Mouse (Mus musculus) urinary bladder, postnatal 0 days (tissue): ENCODE data around the gene Pcsk6. TPM values are rescaled to one million over a fixed set of nuclear protein-coding genes. Genes with fewer than 3 reads are reported as not detected.

Experiments
- polyA plus RNA-seq: library from polyadenylated mRNA; unstranded; fragments of >200 nt; fragmentation: Nextera tagmentation; extraction: Ambion mirVana; gene quantifications from 2 replicates; pipeline ENCODE4 v1.2.1, GENCODE M21; 2015

Pcsk6 gene
- polyA plus RNA-seq, result 0.94 and 0.95 TPM in 2 replicates

DNA sequence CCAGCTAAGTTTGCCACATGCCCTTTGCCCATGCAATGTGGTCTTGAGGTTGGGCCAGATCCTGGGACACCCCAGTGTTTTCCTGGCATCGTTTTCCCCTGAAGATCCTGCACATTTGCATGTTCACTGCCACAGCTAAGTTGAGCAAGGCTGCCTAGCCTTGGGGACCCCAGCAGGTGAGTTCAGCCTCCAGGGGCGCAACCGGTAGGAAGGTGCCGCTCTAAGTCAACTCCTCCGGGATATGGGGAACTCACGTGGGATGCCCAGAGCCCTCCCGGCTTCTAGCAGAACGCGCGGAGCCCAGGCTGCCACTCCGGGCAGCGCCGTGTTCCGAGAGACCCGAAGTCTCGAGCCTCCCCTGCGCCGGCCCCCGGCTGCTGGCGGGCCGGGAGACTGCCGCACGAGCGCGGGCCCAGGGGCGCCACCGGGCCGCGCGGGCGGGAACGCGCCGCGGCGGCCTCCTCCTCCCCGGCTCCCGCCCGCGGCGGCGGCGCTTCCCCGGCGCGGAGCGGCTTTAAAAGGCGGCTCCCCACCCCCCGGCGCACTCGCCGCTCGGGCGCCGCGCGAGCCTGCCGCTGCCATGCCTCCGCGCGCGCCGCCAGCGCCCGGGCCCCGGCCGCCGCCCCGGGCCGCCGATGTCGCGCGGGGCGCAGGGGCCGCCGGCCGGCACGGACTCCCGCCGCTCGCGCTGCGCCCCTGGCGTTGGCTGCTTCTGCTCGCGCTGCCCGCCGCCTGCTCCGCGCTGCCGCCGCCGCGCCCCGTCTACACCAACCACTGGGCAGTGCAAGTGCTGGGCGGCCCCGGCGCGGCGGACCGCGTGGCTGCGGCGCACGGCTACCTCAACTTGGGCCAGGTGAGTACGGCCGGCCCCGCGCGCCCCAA lies at the start of gene Pcsk6:
Gene Pcsk6 (plus strand): TSS at position 144 of the 882 bp plus-strand sequence.

DNA sequence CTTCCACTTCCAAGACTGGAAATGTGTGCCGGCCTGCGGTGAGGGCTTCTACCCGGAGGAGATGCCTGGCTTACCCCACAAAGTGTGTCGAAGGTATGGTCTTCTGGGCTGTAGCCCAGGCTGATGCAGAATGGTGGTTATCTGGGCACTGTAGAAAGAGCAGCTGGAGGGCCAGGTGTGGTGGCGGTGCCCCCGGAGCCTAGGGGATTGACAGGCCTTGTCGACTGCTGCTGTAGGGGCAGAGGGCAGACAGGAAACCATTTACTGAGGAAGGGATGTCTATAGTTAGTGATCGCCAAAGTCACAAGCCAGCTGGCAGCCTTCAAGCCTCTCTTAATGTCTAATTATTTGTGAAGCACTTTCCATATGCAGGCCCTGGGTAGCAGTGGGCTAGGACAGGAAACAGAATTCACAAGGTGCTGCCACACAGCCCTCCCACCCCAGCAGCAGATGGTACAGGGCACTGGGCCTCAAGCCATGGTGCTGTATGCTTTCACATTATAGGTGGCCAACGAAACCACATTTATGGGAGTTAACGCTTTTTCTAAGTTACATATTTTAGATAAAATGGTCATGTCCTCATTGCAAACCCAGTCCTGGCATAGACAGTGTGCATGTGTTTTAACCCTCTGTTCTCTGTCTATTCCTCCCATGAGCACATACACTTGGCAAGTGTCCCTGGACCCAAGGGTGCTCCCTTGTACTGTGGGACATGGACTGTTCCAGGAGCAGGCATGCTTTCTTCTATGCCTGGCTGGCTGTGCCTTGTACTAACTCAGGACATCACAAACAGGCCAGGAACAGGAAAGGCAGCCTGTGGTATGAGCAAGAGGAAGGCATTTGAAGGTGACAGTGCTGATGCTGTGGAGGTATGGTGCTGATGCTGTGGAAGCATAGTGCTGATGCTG lies 182.3 kb downstream of the Pcsk6 start, which contains the start of gene Gm45213:
Gene Gm45213 (plus strand): TSS at position 51 of the 908 bp plus-strand sequence.

DNA sequence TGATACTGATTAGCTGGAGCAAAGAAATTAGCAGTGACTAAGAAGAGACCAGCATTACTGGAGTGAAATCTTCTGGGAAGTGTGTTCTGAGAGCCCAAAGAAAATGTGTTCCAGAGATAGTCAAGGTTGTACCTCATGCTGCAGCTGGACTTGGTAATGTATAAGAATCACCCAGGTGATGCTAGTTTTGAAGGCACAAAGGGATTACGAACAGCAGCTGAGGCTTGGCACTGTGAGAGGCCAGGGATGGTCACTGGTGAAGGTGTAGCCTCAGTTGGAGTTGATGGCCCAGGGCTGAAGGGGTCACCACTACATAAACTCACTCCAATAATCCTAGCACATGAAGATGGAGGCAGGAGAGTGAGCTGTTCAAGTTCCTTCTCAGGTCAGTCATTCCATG lies 197.2 kb downstream of the Pcsk6 start, which contains the start of gene Snrpa1:
Gene Snrpa1 (plus strand): TSS at position 301 of the 400 bp plus-strand sequence.

DNA sequence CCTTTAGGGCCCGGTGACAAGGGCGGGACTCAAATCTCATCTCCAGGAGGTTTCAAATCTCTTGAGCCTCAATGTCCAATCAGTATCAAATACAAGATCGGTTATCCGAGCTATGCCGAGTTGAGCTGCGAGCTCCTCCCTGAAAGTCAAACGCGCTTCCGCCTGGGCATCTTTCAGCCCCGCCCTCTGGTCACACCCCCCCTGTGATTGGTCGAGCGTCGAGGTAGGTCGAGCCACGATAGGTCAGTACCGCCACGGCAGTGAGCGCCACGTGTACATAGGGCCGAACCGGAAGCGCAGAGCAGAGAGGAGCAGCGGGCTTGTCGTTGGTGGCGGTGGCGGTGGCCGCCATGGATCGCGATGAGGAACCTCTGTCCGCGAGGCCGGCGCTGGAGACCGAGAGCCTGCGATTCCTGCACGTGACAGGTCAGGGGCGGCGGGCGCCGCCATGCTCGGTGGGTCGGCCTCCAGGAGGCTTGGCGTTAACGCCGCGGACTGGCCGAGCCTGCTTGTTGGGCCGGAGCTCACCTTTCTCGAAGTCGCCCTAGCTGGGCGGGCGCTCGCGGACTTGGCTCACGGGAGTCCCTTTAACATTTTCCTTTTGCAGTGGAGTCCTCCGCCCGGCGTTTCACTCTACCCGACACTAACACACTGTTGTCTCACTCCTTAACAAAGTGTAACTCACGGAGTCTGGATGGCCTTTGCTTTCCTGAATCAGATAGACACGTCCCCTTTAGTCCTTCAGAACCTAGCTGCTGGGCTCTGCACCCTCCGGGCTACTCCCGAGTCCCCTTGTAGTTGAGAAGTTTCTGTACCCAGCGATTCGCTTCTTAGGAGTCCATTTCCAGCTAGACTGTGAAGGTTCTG lies 218.1 kb downstream of the Pcsk6 start, which contains the start of gene Selenos:
Gene Selenos (plus strand): TSS at position 286 of the 867 bp plus-strand sequence.

Other genes starting within 250 kb of the Pcsk6 start
- 3.7 and 4.8 TPM in 2 replicates for gene Tarsl2, start 216.8 kb upstream of the Pcsk6 start, polyA plus RNA-seq
- 58.2 and 63.0 TPM in 2 replicates for gene Tm2d3, start 170.6 kb upstream of the Pcsk6 start, polyA plus RNA-seq
- gene Gm45213, start 181.9 kb downstream of the Pcsk6 start, polyA plus RNA-seq, result not detected in 2 replicates
- gene Snrpa1, start 197.3 kb downstream of the Pcsk6 start, polyA plus RNA-seq, result 65.9 and 74.3 TPM in 2 replicates
- 88.3 and 101 TPM in 2 replicates for gene Selenos, start 217.9 kb downstream of the Pcsk6 start, polyA plus RNA-seq
- 6.3 and 6.8 TPM in 2 replicates for gene Chsy1, start 247.8 kb downstream of the Pcsk6 start, polyA plus RNA-seq